Mouse (Mus musculus) G1E (cell line): ENCODE measurements around the gene Mecom.

Experiments used
- CTCF ChIP-seq: IDR thresholded peaks from 2 replicates; pipeline ENCODE4 v1.5.1; 2012; ENCODE audit warnings: low read depth, low read length, inconsistent platforms, mixed read lengths
- GATA1 ChIP-seq: IDR thresholded peaks from 2 replicates; pipeline ENCODE4 v1.6.1; 2012; ENCODE audit warnings: borderline replicate concordance, low read length, inconsistent platforms, mixed read lengths
- GATA2 ChIP-seq: IDR thresholded peaks from 2 replicates; pipeline ENCODE4 v1.6.1; 2012; ENCODE audit warnings: low read depth, low read length, inconsistent platforms, borderline replicate concordance
- POLR2AphosphoS5 ChIP-seq: IDR thresholded peaks from 2 replicates; pipeline ENCODE4 v1.6.1; 2012; ENCODE audit warnings: low read depth, low read length, inconsistent platforms; ENCODE audit not compliant: insufficient replicate concordance
- TAL1 ChIP-seq: conservative IDR thresholded peaks from 2 replicates; pipeline ENCODE4 v1.6.1; 2012; ENCODE audit warnings: low read depth, low read length, inconsistent platforms, mixed read lengths

- no peak for TF ChIP-seq TAL1
- no peak for TF ChIP-seq CTCF
- no peak for TF ChIP-seq GATA1
- TF ChIP-seq GATA2 = no peak
- TF ChIP-seq POLR2AphosphoS5 = no peak
These were observed 497.0 kb downstream of the Mecom start for GRCm38 (mm10) chr3:30050795-30051194.
